Mouse (Mus musculus) MEL (cell line): ENCODE measurements around the gene Col26a1. TPM values are rescaled to one million over a fixed set of nuclear protein-coding genes. Genes with fewer than 3 reads are reported as not detected.

Experiments used
- DNase-seq: peaks from one replicate; pipeline ENCODE4 v3.0.0; 2011; ENCODE audit warnings: low read depth, low spot score
- H3K27ac ChIP-seq: 2 replicates; pipeline ENCODE4 v1.5.1; 2012; ENCODE audit warnings: low read depth, mild to moderate bottlenecking, control low read depth, low read length, moderate library complexity; ENCODE audit not compliant: control insufficient read depth
- H3K27me3 ChIP-seq, 2 experiments: fragments of 150-350 bp in 1 of 2; sonication (generic) in 1 of 2; 2 replicates each; pipeline ENCODE4 v1.6.1; 2012; ENCODE audit warnings: low read length in 2 of 2, mild to moderate bottlenecking in 2 of 2, improper control_type of control experiment in 1 of 2, moderate library complexity in 1 of 2; ENCODE audit not compliant: insufficient read depth in 2 of 2, control insufficient read depth in 1 of 2
- H3K36me3 ChIP-seq, 2 experiments: 2 replicates each; pipeline ENCODE4 v1.6.1; 2012 to 2014; ENCODE audit warnings: low read length in 2 of 2, improper control_type of control experiment in 1 of 2, inconsistent platforms in 1 of 2, mild to moderate bottlenecking in 1 of 2; ENCODE audit not compliant: insufficient read depth in 2 of 2, control insufficient read depth in 1 of 2
- H3K4me1 ChIP-seq, 2 experiments: fragments of 150-350 bp in 1 of 2; sonication (generic) in 1 of 2; 2 replicates each; pipeline ENCODE4 v1.6.1; 2012; ENCODE audit warnings: low read length in 2 of 2, improper control_type of control experiment in 1 of 2, mild to moderate bottlenecking in 1 of 2; ENCODE audit not compliant: insufficient read depth in 2 of 2, control insufficient read depth in 1 of 2
- H3K4me3 ChIP-seq, 2 experiments: fragments of 150-350 bp in 1 of 2; sonication (generic) in 1 of 2; 2 replicates each; pipeline ENCODE4 v1.5.1; 2012; ENCODE audit warnings: low read depth in 2 of 2, low read length in 2 of 2, mild to moderate bottlenecking in 2 of 2, moderate library complexity in 2 of 2, control low read depth in 1 of 2, improper control_type of control experiment in 1 of 2; ENCODE audit not compliant: control insufficient read depth in 1 of 2, insufficient read depth in 1 of 2
- H3K79me2 ChIP-seq: 2 replicates; pipeline ENCODE4 v1.6.1; 2012; ENCODE audit warnings: mild to moderate bottlenecking, low read length, moderate library complexity; ENCODE audit not compliant: control insufficient read depth, poor library complexity, insufficient read depth
- H3K9ac ChIP-seq: 2 replicates; pipeline ENCODE4 v1.6.1; 2012; ENCODE audit warnings: low read depth, mild to moderate bottlenecking, control low read depth, low read length, moderate library complexity; ENCODE audit not compliant: control insufficient read depth, poor library complexity, severe bottlenecking
- H3K9me3 ChIP-seq: fragments of 150-350 bp; sonication (generic); replicated peaks from 2 replicates; pipeline ENCODE4 v1.6.1; 2012; ENCODE audit warnings: mild to moderate bottlenecking, low read length, improper control_type of control experiment, moderate library complexity; ENCODE audit not compliant: insufficient read depth
- CHD1 ChIP-seq: IDR thresholded peaks from 2 replicates; pipeline ENCODE4 v1.6.1; 2012; ENCODE audit warnings: low read depth, mild to moderate bottlenecking, inconsistent platforms, low read length, improper control_type of control experiment
- CTCF ChIP-seq, 3 experiments: IDR thresholded peaks in 2 of 3; conservative IDR thresholded peaks in 1 of 3; 2 replicates each; pipeline ENCODE4 v1.5.1; 2011 to 2012; ENCODE audit warnings: low read length in 3 of 3, low read depth in 2 of 3, mild to moderate bottlenecking in 2 of 3, improper control_type of control experiment in 1 of 3, inconsistent platforms in 1 of 3, mixed read lengths in 1 of 3, moderate library complexity in 1 of 3; ENCODE audit not compliant: control insufficient read depth in 1 of 3, insufficient read depth in 1 of 3, poor library complexity in 1 of 3, severe bottlenecking in 1 of 3
- EP300 ChIP-seq, 2 experiments: IDR thresholded peaks; 2 replicates each; pipeline ENCODE4 v1.6.1; 2011; ENCODE audit warnings: improper control_type of control experiment in 2 of 2, low read length in 2 of 2, low read depth in 1 of 2, mild to moderate bottlenecking in 1 of 2
- GABPA ChIP-seq: IDR thresholded peaks from 2 replicates; pipeline ENCODE4 v1.6.1; 2012; ENCODE audit warnings: low read depth, mild to moderate bottlenecking, inconsistent platforms, low read length, improper control_type of control experiment, moderate library complexity
- GATA1 ChIP-seq: IDR thresholded peaks from 2 replicates; pipeline ENCODE4 v1.6.1; 2011; ENCODE audit warnings: low read depth, low read length, improper control_type of control experiment
- KAT2A ChIP-seq: conservative IDR thresholded peaks from 2 replicates; pipeline ENCODE4 v1.6.1; 2012; ENCODE audit warnings: low read depth, low read length, improper control_type of control experiment, inconsistent platforms
- MAZ ChIP-seq: IDR thresholded peaks from 2 replicates; pipeline ENCODE4 v1.6.1; 2012; ENCODE audit warnings: low read depth, mild to moderate bottlenecking, inconsistent platforms, low read length, improper control_type of control experiment
- MYC ChIP-seq: IDR thresholded peaks from 2 replicates; pipeline ENCODE4 v1.6.1; 2011; ENCODE audit warnings: low read depth, mild to moderate bottlenecking, low read length, improper control_type of control experiment, moderate library complexity
- NELFE ChIP-seq: IDR thresholded peaks from 2 replicates; pipeline ENCODE4 v1.6.1; 2011; ENCODE audit warnings: low read depth, low read length, improper control_type of control experiment
- POLR2AphosphoS2 ChIP-seq: IDR thresholded peaks from 2 replicates; pipeline ENCODE4 v1.6.1; 2011; ENCODE audit warnings: low read length, improper control_type of control experiment
- USF2 ChIP-seq, 2 experiments: IDR thresholded peaks; 2 replicates each; pipeline ENCODE4 v1.6.1; 2011 to 2012; ENCODE audit warnings: improper control_type of control experiment in 2 of 2, low read length in 2 of 2, borderline replicate concordance in 1 of 2, inconsistent platforms in 1 of 2, low read depth in 1 of 2, mild to moderate bottlenecking in 1 of 2; ENCODE audit not compliant: insufficient read depth in 1 of 2
- ZC3H11A ChIP-seq: IDR thresholded peaks from 2 replicates; pipeline ENCODE4 v1.6.1; 2012; ENCODE audit warnings: low read depth, mild to moderate bottlenecking, inconsistent platforms, low read length, improper control_type of control experiment
- polyA plus RNA-seq, 2 experiments: library from polyadenylated mRNA; stranded (reverse) in 1 of 2; unstranded in 1 of 2; fragments of >175 nt in 1 of 2; fragments of >200 nt in 1 of 2; gene quantifications; 2 replicates each; pipeline versions ENCODE4 v1.2.1 to v1.2.4; 2012; ENCODE audit warnings: low replicate concordance in 2 of 2, low read depth in 1 of 2; ENCODE audit not compliant: insufficient read length in 2 of 2, insufficient read depth in 1 of 2, missing spikeins in 1 of 2
- total RNA-seq: library from RNA; depleted of rRNA; stranded (reverse); fragments of 300-350 nt; gene quantifications from 2 replicates; pipeline ENCODE4 v1.2.3, GENCODE M21; 2012

Col26a1 gene
- total and polyA plus RNA-seq, 3 experiments: not detected

GRCm38 (mm10) chr5:136767304-136767703 is 115.7 kb downstream of the Col26a1 start:
- H3K9ac ChIP-seq: no peak overlapping the region
- DNase-seq: no peak
- H3K27me3 ChIP-seq: no peaks in the 10 kb centered on the region
- H3K36me3 ChIP-seq: no peaks in the 10 kb centered on the region
- H3K27ac ChIP-seq: no peak overlapping the region
- TF ChIP-seq ZC3H11A (no peak), EP300 (IDR thresholded peaks at IDR 0.05; ENCODE audit: low read depth in 1 of 2, low read length in 2 of 2) (no peak), POLR2AphosphoS2 (no peak), NELFE (no peak), GATA1 (no peak), CHD1 (no peak)
- no peaks in the 10 kb centered on the region for H3K79me2 ChIP-seq
- no peaks in the 10 kb centered on the region for H3K9me3 ChIP-seq
- H3K4me3 ChIP-seq: no peak overlapping the region
- H3K4me1 ChIP-seq: no peaks in the 10 kb centered on the region

GRCm38 (mm10) chr5:136764157-136764669 is 118.8 kb downstream of the Col26a1 start:
- Histone ChIP-seq H3K27ac (no peak overlapping the region), H3K36me3 (no peaks in the 10 kb centered on the region)
- TF ChIP-seq MAZ (no peak), POLR2AphosphoS2 (no peak), MYC (no peak), CTCF (IDR thresholded peaks at IDR 0.05 in 2 of 3, conservative IDR thresholded peaks at IDR 0.05 in 1 of 3; ENCODE audit: control insufficient read depth in 1 of 3, insufficient read depth in 1 of 3, low read depth in 2 of 3, low read length in 3 of 3, poor library complexity in 1 of 3, severe bottlenecking in 1 of 3) (peak; percentile 32 to 70 (median 44)), USF2 (IDR thresholded peaks at IDR 0.05; ENCODE audit: borderline replicate concordance in 1 of 2, insufficient read depth in 1 of 2, low read depth in 1 of 2, low read length in 2 of 2) (no peak)
- TF ChIP-seq, all 39 proteins: peak for 1
- H3K9ac ChIP-seq: no peak overlapping the region
- no peaks in the 10 kb centered on the region for H3K79me2 ChIP-seq
- no peaks in the 10 kb centered on the region for H3K4me1 ChIP-seq
- no peaks in the 10 kb centered on the region for H3K27me3 ChIP-seq
- H3K9me3 ChIP-seq: no peaks in the 10 kb centered on the region
- peak; percentile 24 for DNase-seq
- no peak overlapping the region for H3K4me3 ChIP-seq

GRCm38 (mm10) chr5:136760345-136760744 is 122.7 kb downstream of the Col26a1 start:
- TF ChIP-seq GABPA (no peak), KAT2A (no peak), CHD1 (no peak)
- TF ChIP-seq, all 39 proteins: peak for 0
- no peaks in the 10 kb centered on the region for H3K27me3 ChIP-seq

More at GRCm38 (mm10) chr5:136760345-136760744, 122.7 kb downstream of the Col26a1 start:
- no peak overlapping the region for H3K9ac ChIP-seq
- H3K9me3 ChIP-seq: no peaks in the 10 kb centered on the region
- H3K79me2 ChIP-seq: no peaks in the 10 kb centered on the region
- DNase-seq: no peak
- no peaks in the 10 kb centered on the region for H3K36me3 ChIP-seq
- no peak overlapping the region for H3K4me3 ChIP-seq
- no peaks in the 10 kb centered on the region for H3K4me1 ChIP-seq
- H3K27ac ChIP-seq: no peak overlapping the region
